Mouse (Mus musculus): Measurements from ENCODE around the gene Ctsh.

DNA sequence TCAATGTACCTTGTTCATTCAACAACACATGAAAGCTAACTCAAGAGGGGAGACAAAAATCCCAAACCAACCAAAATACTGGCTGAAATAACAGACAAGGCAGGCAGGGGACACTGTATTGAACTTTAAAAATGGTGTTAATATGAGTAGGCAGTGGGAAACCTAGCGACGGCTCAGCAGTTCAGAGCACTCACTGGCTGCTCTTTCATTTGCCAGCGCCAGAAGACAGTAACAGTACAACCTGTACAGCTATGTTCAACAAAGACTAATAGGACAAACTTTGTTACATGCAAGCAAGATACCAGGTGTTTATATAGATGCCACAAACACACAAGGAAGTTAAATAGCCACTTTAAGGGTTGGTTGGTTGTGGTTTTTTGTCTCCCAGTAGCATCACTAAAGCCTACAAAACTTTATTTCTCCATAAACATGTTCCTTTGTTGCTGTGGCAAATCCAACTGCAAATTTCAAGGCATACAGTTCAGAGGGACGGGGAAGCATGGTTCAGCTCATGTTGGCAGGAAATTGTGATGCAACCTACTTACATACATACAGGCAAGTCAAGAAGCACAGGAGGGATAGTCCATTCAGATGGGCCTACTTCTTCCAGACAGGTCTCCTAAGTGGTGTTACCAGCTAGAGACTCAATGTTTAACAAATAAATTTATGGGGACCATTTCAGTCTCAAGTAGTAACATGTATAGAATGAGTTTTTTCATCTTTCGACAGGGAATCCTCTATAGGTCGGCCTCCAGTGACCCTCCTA is 35.6 kb downstream of the Ctsh start:
- TF ChIP-seq POLR2A (IDR thresholded peaks at IDR 0.05; ENCODE audit: low read depth, low read length) = no peak
- no peak for TF ChIP-seq CTCF (IDR thresholded peaks at IDR 0.05; ENCODE audit: borderline replicate concordance, insufficient read depth, low read length)
